Mouse (Mus musculus) liver, embryonic 14.5 days (tissue): Measurements from ENCODE around the gene Edaradd. TPM values are rescaled to one million over a fixed set of nuclear protein-coding genes. Genes with fewer than 3 reads are reported as not detected.

Experiments used
- ATAC-seq: fragments of 200-750 bp; cut with Nextera tagmentation; 2 replicates; pipeline ENCODE4 v1.8.0; 2017; ENCODE audit warnings: moderate number of reproducible peaks, mild to moderate bottlenecking, moderate library complexity; ENCODE audit not compliant: insufficient read depth
- DNase-seq, 3 experiments: peaks; one replicate each; pipeline ENCODE4 v3.0.0-alpha.2; 2012 to 2013; ENCODE audit warnings: low read depth in 3 of 3, low spot score in 3 of 3
- H3K27ac ChIP-seq: fragments of 300-500 bp; sonication (generic); 2 replicates; pipeline ENCODE4 v1.5.1; 2014; ENCODE audit warnings: moderate library complexity, mild to moderate bottlenecking, control low read depth, inconsistent platforms
- H3K27me3 ChIP-seq: fragments of 300-500 bp; sonication (generic); 2 replicates; pipeline ENCODE4 v1.6.1; 2014; ENCODE audit warnings: mild to moderate bottlenecking, low read length, moderate library complexity; ENCODE audit not compliant: control insufficient read depth, insufficient read depth
- H3K36me3 ChIP-seq: fragments of 300-500 bp; sonication (generic); replicated peaks from 2 replicates; pipeline ENCODE4 v1.6.1; 2014; ENCODE audit warnings: low read depth; ENCODE audit not compliant: control insufficient read depth, insufficient read depth
- H3K4me1 ChIP-seq, 2 experiments: fragments of 200-500 bp in 1 of 2; fragments of 300-500 bp in 1 of 2; sonication (generic) in 1 of 2; replicated peaks; 2 replicates each; pipeline ENCODE4 v1.6.1; 2012 to 2014; ENCODE audit warnings: antibody characterized with exemption in 1 of 2, inconsistent platforms in 1 of 2, low read length in 1 of 2; ENCODE audit not compliant: control insufficient read depth in 2 of 2, insufficient read depth in 2 of 2
- H3K4me2 ChIP-seq: fragments of 300-500 bp; sonication (generic); 2 replicates; pipeline ENCODE4 v1.6.1; 2014; ENCODE audit warnings: low read depth, mild to moderate bottlenecking, control low read depth, moderate library complexity
- H3K4me3 ChIP-seq, 2 experiments: fragments of 200-500 bp in 1 of 2; fragments of 300-500 bp in 1 of 2; sonication (generic) in 1 of 2; 2 replicates each; pipeline ENCODE4 v1.5.1; 2012 to 2014; ENCODE audit warnings: low read depth in 2 of 2, low read length in 2 of 2, mild to moderate bottlenecking in 2 of 2, control low read depth in 1 of 2, inconsistent platforms in 1 of 2, moderate library complexity in 1 of 2; ENCODE audit not compliant: insufficient read depth in 1 of 2
- H3K9ac ChIP-seq: fragments of 300-500 bp; sonication (generic); replicated peaks from 2 replicates; pipeline ENCODE4 v1.6.1; 2014; ENCODE audit warnings: mild to moderate bottlenecking, control low read depth, moderate library complexity
- H3K9me3 ChIP-seq: fragments of 300-500 bp; sonication (generic); 2 replicates; pipeline ENCODE4 v1.6.1; 2016; ENCODE audit warnings: low read length, mixed read lengths; ENCODE audit not compliant: control insufficient read depth
- CTCF ChIP-seq: IDR thresholded peaks from 2 replicates; pipeline ENCODE4 v1.5.1; 2016; ENCODE audit warnings: antibody characterized with exemption, low read depth, control low read depth
- EP300 ChIP-seq: IDR thresholded peaks from 2 replicates; pipeline ENCODE4 v1.6.1; 2016; ENCODE audit warnings: antibody characterized with exemption, low read depth
- WGBS: fragments of 180-500 bp; shearing (Covaris S2); extraction: QIAGEN DNeasy Blood & Tissue Kit; methylation state at CpG from one replicate; pipeline ENCODE4 v1.1.7; 2014; ENCODE audit not compliant: insufficient replicate concordance; 5-methylcytosine and 5-hydroxymethylcytosine counted together
- polyA plus RNA-seq, 2 experiments: library from polyadenylated mRNA; depleted of rRNA in 1 of 2; stranded (reverse) in 1 of 2; unstranded in 1 of 2; fragments of >200 nt; fragmentation: Nextera tagmentation in 1 of 2; extraction: Ambion mirVana in 1 of 2; gene quantifications; 2 replicates each; pipeline versions ENCODE4 v1.2.1 to v1.2.3; 2012 to 2014

Gene Edaradd
- polyA plus RNA-seq, 2 experiments, result 0.04 to 0.05 TPM

GRCm38 (mm10) chr13:12554211-12554610 is 34.0 kb upstream of the Edaradd start:
- Histone ChIP-seq H3K9ac (no peak overlapping the region), H3K27me3 (no peaks in the 10 kb centered on the region), H3K4me1 (no peaks in the 10 kb centered on the region), H3K9me3 (no peaks in the 10 kb centered on the region), H3K4me2 (no peak overlapping the region), H3K27ac (no peak overlapping the region), H3K36me3 (no peaks in the 10 kb centered on the region), H3K4me3 (no peak overlapping the region)
- WGBS, result 39% methylated on average over 4 of the region's 4 CpGs
- no peak for DNase-seq
- ATAC-seq, result no peak
- TF ChIP-seq EP300, result no peak
- no peak for TF ChIP-seq CTCF

DNA sequence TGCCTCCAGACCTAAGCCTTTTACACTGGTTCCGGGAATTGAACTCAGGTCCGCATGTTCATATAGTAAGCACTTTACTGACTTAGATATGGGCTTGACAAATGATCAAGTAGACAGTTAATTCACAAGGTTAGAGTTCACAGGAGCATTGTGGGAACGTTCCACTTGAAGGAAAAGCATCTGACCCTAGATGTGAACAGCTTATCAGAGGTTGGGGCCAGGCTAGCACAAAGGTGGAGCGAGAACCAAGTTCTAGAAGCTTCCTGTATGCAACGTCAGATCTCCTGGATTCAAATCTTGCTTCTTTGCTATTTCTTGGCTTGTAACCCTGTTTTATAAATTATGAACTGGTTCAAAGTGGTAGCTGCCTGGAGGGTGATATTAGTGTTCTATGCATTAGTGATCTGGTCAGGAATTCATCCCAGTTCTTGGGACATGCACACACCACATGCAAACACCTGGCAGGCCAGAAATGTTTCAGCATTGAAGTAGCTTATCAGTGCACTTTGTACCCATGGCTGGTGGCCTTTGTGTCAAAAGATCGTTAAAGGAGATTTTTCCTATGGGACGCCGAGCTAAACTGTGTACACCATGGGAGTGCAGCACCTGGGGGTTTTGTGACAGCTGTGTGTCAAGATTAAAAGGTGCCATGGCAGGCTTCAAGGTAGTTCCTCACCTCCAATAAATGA is 23.8 kb upstream of the Edaradd start:
- Histone ChIP-seq H3K9ac (no peak overlapping the region), H3K4me2 (no peak overlapping the region), H3K27me3 (no peaks in the 10 kb centered on the region), H3K36me3 (no peaks in the 10 kb centered on the region), H3K27ac (no peak overlapping the region), H3K4me3 (no peak overlapping the region), H3K9me3 (no peaks in the 10 kb centered on the region), H3K4me1 (no peaks in the 10 kb centered on the region)
- WGBS, result 57% methylated on average over 8 of the region's 8 CpGs
- ATAC-seq, result peak; percentile 42; the same call in 1 of the 2 replicates
- TF ChIP-seq EP300, result no peak
- no peak for TF ChIP-seq CTCF
- DNase-seq, result no peak

- Histone ChIP-seq H3K27me3 (no peaks in the 10 kb centered on the region), H3K9ac (no peak overlapping the region), H3K4me3 (no peak overlapping the region), H3K4me1 (no peaks in the 10 kb centered on the region), H3K27ac (no peak overlapping the region), H3K36me3 (no peaks in the 10 kb centered on the region), H3K4me2 (no peak overlapping the region), H3K9me3 (no peaks in the 10 kb centered on the region)
- TF ChIP-seq EP300 (no peak), CTCF (no peak)
- ATAC-seq (no peak), DNase-seq (no peak)
- WGBS, result 75% methylated on average over 5 of the region's 5 CpGs
These were observed 23.0 kb upstream of the Edaradd start for GRCm38 (mm10) chr13:12543246-12543645.

DNA sequence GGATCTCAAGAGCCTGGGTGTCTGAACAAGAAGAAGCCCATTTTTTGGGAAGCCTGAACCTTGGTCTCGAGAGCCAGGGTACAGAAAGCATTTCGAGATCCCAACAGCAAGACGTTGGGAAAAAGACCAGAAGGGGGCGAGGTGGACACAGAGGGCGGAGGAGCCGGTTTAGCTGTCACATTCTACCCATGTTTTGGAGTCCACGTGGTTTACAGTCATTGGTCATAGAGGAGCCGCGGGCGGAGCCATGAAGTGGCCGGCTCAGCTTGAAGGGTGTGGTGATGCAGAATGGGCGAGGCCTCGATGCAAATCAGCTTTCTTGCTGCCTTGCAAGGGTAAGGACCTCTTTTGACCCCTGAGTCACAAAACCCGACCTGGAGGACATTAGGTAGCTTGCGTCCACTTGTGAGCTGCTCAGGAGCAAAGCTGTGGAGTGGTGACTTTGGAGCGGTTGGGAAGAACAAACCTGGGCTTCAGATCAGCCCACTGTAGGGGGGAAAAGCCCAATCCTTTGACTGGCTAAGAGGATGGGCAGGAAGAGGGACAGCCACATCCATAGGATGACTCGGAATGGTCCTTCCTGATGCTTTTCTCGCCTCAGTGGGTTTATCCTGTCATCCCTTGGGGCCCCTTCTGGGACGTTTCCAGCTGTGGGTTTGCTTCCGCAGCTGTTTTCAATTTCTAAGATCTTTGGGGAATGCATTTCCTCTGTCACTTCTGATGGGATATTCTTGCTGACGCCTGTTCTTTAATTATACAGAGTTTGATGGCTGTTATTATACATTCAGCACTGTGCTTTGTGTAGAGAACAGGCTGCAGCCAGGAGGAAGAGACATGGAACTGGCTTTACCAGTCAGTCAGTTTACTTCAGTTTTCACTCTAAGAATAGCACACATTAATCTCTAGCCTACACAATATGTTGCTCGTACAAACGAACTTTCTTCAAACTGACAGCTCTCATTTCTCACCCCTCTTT is 22.1 kb upstream of the Edaradd start:
- DNase-seq, result peak; percentile 23 to 37 (median 36)
- WGBS, result 7% methylated on average over 23 of the region's 23 CpGs
- Histone ChIP-seq H3K4me2 (peak overlapping the region; percentile 13; the same call in 1 of the 2 replicates), H3K36me3 (no peaks in the 10 kb centered on the region), H3K9me3 (no peaks in the 10 kb centered on the region), H3K27me3 (no peaks in the 10 kb centered on the region), H3K9ac (no peak overlapping the region), H3K27ac (no peak overlapping the region), H3K4me1 (no peaks in the 10 kb centered on the region), H3K4me3 (no peak overlapping the region)
- peak; percentile 72 for ATAC-seq
- TF ChIP-seq CTCF (peak; percentile 38; the same call in 1 of the 2 replicates), EP300 (no peak)

DNA sequence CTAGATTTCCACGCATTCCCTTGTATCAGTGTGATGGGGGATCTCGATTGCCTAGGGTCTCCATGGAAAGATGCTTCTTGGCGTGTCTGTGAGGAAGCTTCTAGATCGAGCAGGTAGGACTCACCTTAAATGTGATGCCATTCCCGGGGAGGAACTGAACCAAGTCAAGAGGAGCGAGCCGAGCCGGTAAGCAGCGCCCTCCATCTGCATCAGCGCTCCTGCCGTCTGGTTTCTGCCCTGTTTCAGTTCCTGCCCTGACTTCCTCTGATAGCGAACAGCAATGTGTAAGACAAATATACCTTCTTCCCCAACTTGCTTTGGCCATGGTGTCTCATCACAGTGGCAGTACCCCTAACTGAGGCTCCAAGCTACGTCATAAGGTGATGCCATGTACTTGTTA is 19.9 kb upstream of the Edaradd start:
- Histone ChIP-seq H3K27ac (no peak overlapping the region), H3K4me2 (no peak overlapping the region), H3K36me3 (no peaks in the 10 kb centered on the region), H3K9ac (no peak overlapping the region), H3K4me1 (no peaks in the 10 kb centered on the region), H3K27me3 (no peaks in the 10 kb centered on the region), H3K9me3 (no peaks in the 10 kb centered on the region), H3K4me3 (no peak overlapping the region)
- DNase-seq, result no peak
- no peak for ATAC-seq
- TF ChIP-seq CTCF, result no peak
- TF ChIP-seq EP300, result no peak
- WGBS, result 49% methylated on average over 13 of the region's 13 CpGs
